Mouse (Mus musculus) kidney, adult 2 months (tissue): ENCODE data around the gene Rap2a.

Source experiments
- CTCF ChIP-seq: fragments of 200-500 bp; conservative IDR thresholded peaks from 2 replicates; pipeline ENCODE4 v1.5.1; 2011; ENCODE audit warnings: low read depth, mild to moderate bottlenecking, control low read depth, low read length, moderate library complexity, mixed read lengths; ENCODE audit not compliant: insufficient read depth, insufficient read length
- POLR2A ChIP-seq: fragments of 200-500 bp; IDR thresholded peaks from one replicate; pipeline ENCODE4 v1.6.1; 2011; ENCODE audit warnings: low read depth, low read length, control low read depth

GRCm38 (mm10) chr14:120480927-120481326 is 2.7 kb downstream of the Rap2a start:
- TF ChIP-seq POLR2A: no peak
- TF ChIP-seq CTCF: no peak
